Mouse (Mus musculus) G1E (cell line): ENCODE measurements around the gene Gm4871.
"Not testable (repeated sequence)": the region's sequence is repeated elsewhere in the genome, so short reads cannot be mapped to it uniquely, and the experiment has no call there.

ENCODE experiments used
- CTCF ChIP-seq: IDR thresholded peaks from 2 replicates; pipeline ENCODE4 v1.5.1; 2012; ENCODE audit warnings: low read depth, low read length, inconsistent platforms, mixed read lengths
- GATA1 ChIP-seq: IDR thresholded peaks from 2 replicates; pipeline ENCODE4 v1.6.1; 2012; ENCODE audit warnings: borderline replicate concordance, low read length, inconsistent platforms, mixed read lengths
- TAL1 ChIP-seq: conservative IDR thresholded peaks from 2 replicates; pipeline ENCODE4 v1.6.1; 2012; ENCODE audit warnings: low read depth, low read length, inconsistent platforms, mixed read lengths

DNA sequence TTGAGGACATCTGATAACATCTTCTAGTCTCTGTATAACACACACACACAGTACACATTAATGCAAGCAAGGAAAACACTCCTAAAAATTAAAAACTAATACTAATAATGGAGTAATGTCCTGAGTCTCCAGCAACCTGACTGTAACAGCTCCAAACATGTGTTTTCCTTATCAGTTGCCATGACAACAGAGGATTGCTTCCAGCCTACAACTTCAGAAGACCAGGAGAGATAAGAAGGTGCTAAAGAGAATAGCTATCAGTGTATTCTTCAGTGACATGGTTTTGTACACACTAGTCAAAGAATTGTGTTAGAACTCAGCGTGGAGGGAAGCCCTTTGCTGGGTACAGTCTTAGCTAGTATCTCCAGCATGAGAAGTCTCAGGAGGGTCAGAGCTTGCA is 11.8 kb downstream of the Gm4871 start:
- not testable (repeated sequence) for TF ChIP-seq CTCF, GATA1, TAL1
